Mouse (Mus musculus) ES-Bruce4 (cell line): ENCODE results near the gene Dab2ip.

ENCODE experiments used
- CTCF ChIP-seq: IDR thresholded peaks from one replicate; pipeline ENCODE4 v1.8.1; 2011; ENCODE audit warnings: low read depth, low read length
- POLR2A ChIP-seq: IDR thresholded peaks from one replicate; pipeline ENCODE4 v1.8.1; 2011; ENCODE audit warnings: low read length; ENCODE audit not compliant: insufficient read depth

DNA sequence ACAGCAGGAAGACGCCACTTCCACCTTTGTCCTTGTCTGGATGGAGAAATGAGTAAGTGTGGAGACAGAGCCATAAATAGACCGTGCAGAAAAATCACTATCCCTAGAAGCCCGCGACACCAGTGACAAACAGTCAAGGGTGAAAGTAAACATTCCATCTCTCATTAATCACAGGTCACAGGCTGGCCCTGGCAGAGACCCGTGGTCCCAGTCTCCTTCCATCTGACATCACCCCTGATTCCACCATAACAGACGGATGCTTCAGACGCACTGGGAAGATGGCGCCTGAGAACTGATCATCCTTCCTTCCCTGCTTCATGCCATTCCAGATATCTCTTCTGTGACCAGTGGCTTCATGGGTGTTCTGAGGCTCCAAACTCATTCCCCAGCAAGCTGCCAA is 206.3 kb downstream of the Dab2ip start:
- TF ChIP-seq POLR2A: no peak
- TF ChIP-seq CTCF: no peak
